Mouse (Mus musculus) kidney, adult 2 months (tissue): ENCODE measurements around the gene Parp12.

Source experiments
- CTCF ChIP-seq: fragments of 200-500 bp; conservative IDR thresholded peaks from 2 replicates; pipeline ENCODE4 v1.5.1; 2011; ENCODE audit warnings: low read depth, mild to moderate bottlenecking, control low read depth, low read length, moderate library complexity, mixed read lengths; ENCODE audit not compliant: insufficient read depth, insufficient read length
- POLR2A ChIP-seq: fragments of 200-500 bp; IDR thresholded peaks from one replicate; pipeline ENCODE4 v1.6.1; 2011; ENCODE audit warnings: low read depth, low read length, control low read depth

- TF ChIP-seq CTCF = no peak
- no peak for TF ChIP-seq POLR2A
Observed at GRCm38 (mm10) chr6:39132556-39132955, 14.4 kb upstream of the Parp12 start.
